Mouse (Mus musculus) small intestine, adult 10 weeks (tissue): ENCODE measurements around the gene Olfr726. TPM values are rescaled to one million over a fixed set of nuclear protein-coding genes. Genes with fewer than 3 reads are reported as not detected.

Experiments
- polyA plus RNA-seq: library from polyadenylated mRNA; stranded (reverse); fragments of 350-450 nt; fragmentation: Illumina TruSeq; extraction: RNeasy Lipid Tissue Mini Kit (QIAGEN cat#74804); gene quantifications from one replicate; pipeline ENCODE4 v1.2.3, GENCODE M21; 2014; ENCODE audit warnings: low replicate concordance

The Olfr726 gene
- polyA plus RNA-seq: not detected

GRCm38 (mm10) chr14:50090853-50091252 lies at the start of gene Olfr726:
Gene Olfr726, minus strand, starts transcription at chr14:50090953.

GRCm38 (mm10) chr14:50122886-50123285 lies 32.1 kb upstream of the Olfr726 start, which contains the start of gene Olfr727:
Gene Olfr727, plus strand, starts transcription at chr14:50123186.

GRCm38 (mm10) chr14:50040275-50040674 lies 50.5 kb downstream of the Olfr726 start, which contains the start of gene Olfr725:
Gene Olfr725, minus strand, starts transcription at chr14:50040375.

Other genes starting within 250 kb of the Olfr726 start
- gene Olfr722, start 189.0 kb downstream of the Olfr726 start, polyA plus RNA-seq: not detected
- not detected for gene Olfr723, start 159.2 kb downstream of the Olfr726 start, polyA plus RNA-seq
- gene Olfr724, start 127.7 kb downstream of the Olfr726 start, polyA plus RNA-seq: not detected
- not detected for gene Olfr725, start 50.6 kb downstream of the Olfr726 start, polyA plus RNA-seq
- gene Olfr727, start 32.2 kb upstream of the Olfr726 start, polyA plus RNA-seq: not detected
- not detected for gene Olfr728, start 51.7 kb upstream of the Olfr726 start, polyA plus RNA-seq
- gene Olfr729, start 62.0 kb upstream of the Olfr726 start, polyA plus RNA-seq: not detected
- not detected for gene Olfr730, start 97.2 kb upstream of the Olfr726 start, polyA plus RNA-seq
- not detected for gene Olfr731, start 150.9 kb upstream of the Olfr726 start, polyA plus RNA-seq
- gene Olfr732, start 193.3 kb upstream of the Olfr726 start, polyA plus RNA-seq: not detected
- not detected for gene Olfr733, start 210.6 kb upstream of the Olfr726 start, polyA plus RNA-seq
- not detected for gene Olfr734, start 235.8 kb upstream of the Olfr726 start, polyA plus RNA-seq